Mouse (Mus musculus): Measurements from ENCODE around the gene Phyhd1.

DNA sequence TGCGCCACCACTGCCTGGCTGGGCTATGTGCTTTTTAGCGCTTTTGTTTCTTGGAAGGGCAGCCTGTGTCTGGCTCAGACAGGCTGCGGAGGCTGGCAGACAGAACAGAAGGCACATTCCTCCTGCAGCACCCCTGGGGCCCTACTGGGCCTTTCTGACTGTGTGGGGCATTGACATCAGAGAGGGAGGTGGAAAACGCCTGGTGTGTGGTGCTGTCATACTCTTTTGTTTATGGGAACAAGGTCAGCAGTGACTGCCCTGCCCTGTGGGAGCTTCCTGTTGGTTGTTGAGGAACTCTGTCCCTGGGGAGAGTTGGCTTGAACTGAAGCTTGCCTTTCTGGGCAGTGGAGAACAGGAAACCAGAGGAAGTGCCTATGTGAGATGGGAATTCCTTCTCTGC is 23.5 kb upstream of the Phyhd1 start:
- TF ChIP-seq CTCF (IDR thresholded peaks at IDR 0.05; ENCODE audit: extremely low read depth, insufficient read depth, insufficient read length, insufficient replicate concordance) = no peak
- TF ChIP-seq POLR2A (IDR thresholded peaks at IDR 0.05; ENCODE audit: low read depth, low read length) = no peak

Data from spleen, adult 2 months (tissue).